Mouse (Mus musculus): ENCODE data around the gene Snx20. TPM values are rescaled to one million over a fixed set of nuclear protein-coding genes. Genes with fewer than 3 reads are reported as not detected.

The Snx20 gene
- total and polyA plus RNA-seq, 3 experiments = 10.1 to 15.9 TPM; not detected in 1

DNA sequence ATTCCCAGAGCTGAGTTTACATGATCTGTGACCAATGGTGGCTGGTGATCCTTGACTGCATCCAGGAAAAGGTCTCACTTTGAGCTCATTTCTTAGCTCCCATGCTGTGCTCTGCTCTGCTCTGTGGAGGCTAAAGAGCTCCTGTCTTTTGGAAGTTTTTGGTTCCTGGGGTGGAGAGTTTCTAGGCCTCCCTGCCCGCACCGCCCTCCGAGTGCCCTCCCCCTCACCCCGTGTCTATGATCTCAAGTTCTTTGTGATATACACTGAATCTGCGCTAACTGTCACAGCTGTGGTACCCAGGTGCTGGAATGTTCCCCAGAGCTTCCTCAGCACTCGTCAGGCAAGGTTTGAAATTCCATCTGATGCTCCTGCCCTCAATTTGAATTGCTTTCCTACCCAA is 34.9 kb upstream of the Snx20 start:
- no peak overlapping the region for H3K27ac ChIP-seq (ENCODE audit: control insufficient read depth, low read depth, low read length)
- peaks cover 38 to 40% of the 10 kb centered on the region in 2 experiments for H3K4me1 ChIP-seq (ENCODE audit: control insufficient read depth in 1 of 2, insufficient read depth in 2 of 2, low read length in 2 of 2)
- no peak overlapping the region for H3K9ac ChIP-seq (ENCODE audit: control insufficient read depth, low read depth, low read length, poor library complexity, severe bottlenecking)
- TF ChIP-seq ZNF384 (IDR thresholded peaks at IDR 0.05; ENCODE audit: low read depth, low read length) (no peak), CTCF (IDR thresholded peaks at IDR 0.05 in 2 of 3, conservative IDR thresholded peaks at IDR 0.05 in 1 of 3; ENCODE audit: control insufficient read depth in 1 of 3, insufficient read depth in 1 of 3, low read depth in 2 of 3, low read length in 3 of 3, poor library complexity in 1 of 3, severe bottlenecking in 1 of 3) (no peak), BHLHE40 (IDR thresholded peaks at IDR 0.05; ENCODE audit: borderline replicate concordance, low read depth, low read length) (no peak), RAD21 (IDR thresholded peaks at IDR 0.05; ENCODE audit: low read depth, low read length) (no peak)
- no peaks in the 10 kb centered on the region for H3K27me3 ChIP-seq (ENCODE audit: control insufficient read depth in 1 of 2, insufficient read depth in 2 of 2, low read length in 2 of 2)
- DNase-seq (ENCODE audit: low read depth, low spot score) = no peak
- H3K4me3 ChIP-seq (ENCODE audit: control insufficient read depth in 1 of 2, insufficient read depth in 1 of 2, low read depth in 2 of 2, low read length in 2 of 2) = peak overlapping the region in 1 of 2 experiments; percentile 10; a peak in 1 of 4 replicates
- no peaks in the 10 kb centered on the region for H3K79me2 ChIP-seq (ENCODE audit: control insufficient read depth, insufficient read depth, low read length, poor library complexity)
- H3K9me3 ChIP-seq (replicated peaks; ENCODE audit: insufficient read depth, low read length) = no peaks in the 10 kb centered on the region
- H3K36me3 ChIP-seq (ENCODE audit: control insufficient read depth in 1 of 2, insufficient read depth in 2 of 2, low read length in 2 of 2) = peaks cover 0 to 21% of the 10 kb centered on the region in 2 experiments; a peak in 2 of 4 replicates

DNA sequence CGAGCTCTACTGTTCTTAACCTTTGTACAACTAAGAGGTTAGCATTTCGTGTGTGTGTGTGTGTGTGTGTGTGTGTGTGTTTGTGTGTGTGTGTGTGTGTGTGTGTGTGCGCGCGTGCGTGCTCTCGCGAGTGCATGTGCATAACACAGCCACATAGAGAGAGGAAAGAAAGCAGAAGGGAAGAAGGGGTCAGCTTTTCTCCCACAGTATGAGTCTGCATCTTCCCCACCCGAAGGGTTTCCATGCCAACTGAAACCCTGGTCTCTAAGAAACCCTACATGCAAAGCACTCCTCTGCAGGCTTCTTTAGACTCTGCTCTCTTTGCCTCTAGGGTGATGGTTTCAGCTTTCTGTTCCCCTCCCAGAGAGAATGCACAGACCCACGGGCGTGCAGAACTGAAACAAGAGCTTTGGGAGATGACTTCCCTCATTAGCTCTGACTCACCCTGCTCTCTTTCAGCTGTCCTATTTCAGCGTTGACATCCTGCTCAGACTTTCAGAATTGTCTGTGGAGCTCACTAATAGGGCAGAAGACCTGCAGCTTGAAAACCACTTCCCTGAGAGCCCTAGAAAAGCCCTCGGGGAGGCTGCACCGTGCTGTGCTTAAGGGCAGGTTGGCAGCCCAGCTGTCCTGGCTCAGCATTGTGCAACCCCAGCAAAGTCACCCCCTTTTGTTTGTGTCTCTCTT is 32.6 kb upstream of the Snx20 start:
- Histone ChIP-seq H3K9me3 (replicated peaks; ENCODE audit: insufficient read depth, low read length) (no peaks in the 10 kb centered on the region), H3K79me2 (ENCODE audit: control insufficient read depth, insufficient read depth, low read length, poor library complexity) (no peaks in the 10 kb centered on the region), H3K4me1 (ENCODE audit: control insufficient read depth in 1 of 2, insufficient read depth in 2 of 2, low read length in 2 of 2) (peaks cover 42 to 44% of the 10 kb centered on the region in 2 experiments), H3K9ac (ENCODE audit: control insufficient read depth, low read depth, low read length, poor library complexity, severe bottlenecking) (peak overlapping the region; percentile 55), H3K27me3 (ENCODE audit: control insufficient read depth in 1 of 2, insufficient read depth in 2 of 2, low read length in 2 of 2) (no peaks in the 10 kb centered on the region), H3K27ac (ENCODE audit: control insufficient read depth, low read depth, low read length) (peak overlapping the region; percentile 70), H3K4me3 (ENCODE audit: control insufficient read depth in 1 of 2, insufficient read depth in 1 of 2, low read depth in 2 of 2, low read length in 2 of 2) (peak overlapping the region; percentile 48 to 70), H3K36me3 (ENCODE audit: control insufficient read depth in 1 of 2, insufficient read depth in 2 of 2, low read length in 2 of 2) (peaks cover 0 to 24% of the 10 kb centered on the region in 2 experiments; a peak in 2 of 4 replicates)
- peak; percentile 67 for DNase-seq (ENCODE audit: low read depth, low spot score)
- TF ChIP-seq ELF1 (IDR thresholded peaks at IDR 0.05; ENCODE audit: low read depth, low read length) (no peak), ZMIZ1 (IDR thresholded peaks at IDR 0.05; ENCODE audit: low read depth, low read length) (0 out of 2 replicates have a peak, but pooled peaks have one; percentile 21), MAZ (IDR thresholded peaks at IDR 0.05; ENCODE audit: low read depth, low read length) (no peak), USF2 (IDR thresholded peaks at IDR 0.05; ENCODE audit: borderline replicate concordance in 1 of 2, insufficient read depth in 1 of 2, low read depth in 1 of 2, low read length in 2 of 2) (no peak), MEF2A (IDR thresholded peaks at IDR 0.05; ENCODE audit: extremely low read depth, insufficient replicate concordance, low read depth, low read length, poor library complexity, severe bottlenecking) (no peak), EP300 (IDR thresholded peaks at IDR 0.05; ENCODE audit: low read depth in 1 of 2, low read length in 2 of 2) (no peak), SIN3A (IDR thresholded peaks at IDR 0.05; ENCODE audit: low read length) (no peak; the same call in 1 of the 2 replicates), CHD1 (IDR thresholded peaks at IDR 0.05; ENCODE audit: low read depth, low read length) (no peak), MYB (IDR thresholded peaks at IDR 0.05; ENCODE audit: low read depth, low read length) (no peak), POLR2AphosphoS5 (IDR thresholded peaks at IDR 0.05; ENCODE audit: borderline replicate concordance, low read depth, low read length) (no peak), BHLHE40 (IDR thresholded peaks at IDR 0.05; ENCODE audit: borderline replicate concordance, low read depth, low read length) (no peak), MAFK (IDR thresholded peaks at IDR 0.05; ENCODE audit: borderline replicate concordance, low read depth, low read length) (no peak), POLR2AphosphoS2 (IDR thresholded peaks at IDR 0.05; ENCODE audit: low read length) (no peak), SMC3 (IDR thresholded peaks at IDR 0.05; ENCODE audit: low read depth, low read length) (no peak), TCF12 (IDR thresholded peaks at IDR 0.05; ENCODE audit: low read depth, low read length) (no peak), ZNF384 (IDR thresholded peaks at IDR 0.05; ENCODE audit: low read depth, low read length) (no peak), GABPA (IDR thresholded peaks at IDR 0.05; ENCODE audit: low read depth, low read length) (no peak), TBP (IDR thresholded peaks at IDR 0.05; ENCODE audit: low read depth, low read length) (0 out of 2 replicates have a peak, but pooled peaks have one; percentile 35), JUND (IDR thresholded peaks at IDR 0.05; ENCODE audit: low read depth, low read length) (no peak), ZKSCAN1 (IDR thresholded peaks at IDR 0.05; ENCODE audit: low read depth, low read length) (no peak), CHD2 (IDR thresholded peaks at IDR 0.05; ENCODE audit: low read length) (peak; percentile 72), MAX (IDR thresholded peaks at IDR 0.05; ENCODE audit: low read length) (no peak), ZC3H11A (IDR thresholded peaks at IDR 0.05; ENCODE audit: low read depth, low read length) (no peak), NELFE (IDR thresholded peaks at IDR 0.05; ENCODE audit: low read depth, low read length) (peak; percentile 24; the same call in 1 of the 2 replicates), ETS1 (IDR thresholded peaks at IDR 0.05; ENCODE audit: low read depth, low read length) (no peak; the same call in 1 of the 2 replicates), USF1 (IDR thresholded peaks at IDR 0.05; ENCODE audit: low read depth, low read length) (no peak), MYC (IDR thresholded peaks at IDR 0.05; ENCODE audit: low read depth, low read length) (no peak), UBTF (IDR thresholded peaks at IDR 0.05; ENCODE audit: borderline replicate concordance, insufficient read depth, low read depth, low read length) (no peak)

Data from MEL (cell line).